Mouse (Mus musculus): Measurements from ENCODE around the gene Kdm4b. TPM values are rescaled to one million over a fixed set of nuclear protein-coding genes. Genes with fewer than 3 reads are reported as not detected.

Kdm4b gene
- total RNA-seq, 2 experiments from 2014 or later = 87.8 to 96.3 TPM

DNA sequence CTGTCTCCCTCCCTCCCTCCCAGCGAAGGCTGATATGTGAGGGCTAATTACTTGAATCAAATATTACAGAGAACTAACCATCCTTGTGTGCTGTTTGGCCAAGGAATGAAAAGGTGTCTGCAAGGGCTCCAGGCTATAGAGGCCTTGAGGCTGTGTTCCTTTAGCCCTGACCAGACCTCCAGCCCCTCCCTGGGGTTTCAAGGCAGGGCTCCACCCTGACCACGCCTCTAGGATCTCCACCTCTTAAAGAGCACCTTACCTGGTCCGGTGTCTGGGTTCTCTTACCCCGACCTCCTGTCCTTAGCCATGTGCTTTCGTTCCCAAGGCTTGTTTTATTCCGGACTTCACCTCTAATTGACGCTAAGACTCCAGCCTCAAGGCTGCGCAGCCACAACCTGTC, 83.9 kb downstream of the Kdm4b start:
- no peak for TF ChIP-seq CTCF (conservative IDR thresholded peaks at IDR 0.05)
- peak overlapping the region; percentile 87 for H3K27ac ChIP-seq
- no peak for DNase-seq (ENCODE audit: low spot score in 2 of 2)
- H3K4me3 ChIP-seq = no peak overlapping the region

DNA sequence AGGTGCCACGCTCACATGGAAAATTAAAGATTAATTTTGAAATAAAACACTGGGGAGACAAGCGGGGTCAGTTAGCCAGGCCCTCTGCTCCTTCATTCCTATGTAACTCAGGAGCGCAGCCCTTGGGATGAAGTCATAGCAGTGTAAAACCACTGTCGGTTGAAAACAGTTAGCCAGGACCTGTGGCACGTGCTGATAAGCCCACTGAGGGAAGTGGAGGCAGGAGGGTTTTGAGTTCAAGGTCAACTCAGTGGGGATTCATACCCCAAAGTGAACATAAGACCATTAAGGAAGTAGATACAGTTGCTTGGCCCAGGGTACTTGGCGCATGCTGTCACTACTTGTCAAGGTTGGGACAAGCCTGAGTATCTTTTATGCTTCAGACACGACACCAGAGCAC, 85.6 kb downstream of the Kdm4b start:
- H3K4me3 ChIP-seq = no peak overlapping the region
- no peak overlapping the region for H3K27ac ChIP-seq
- TF ChIP-seq CTCF (conservative IDR thresholded peaks at IDR 0.05) = no peak
- no peak for DNase-seq (ENCODE audit: low spot score in 2 of 2)

DNA sequence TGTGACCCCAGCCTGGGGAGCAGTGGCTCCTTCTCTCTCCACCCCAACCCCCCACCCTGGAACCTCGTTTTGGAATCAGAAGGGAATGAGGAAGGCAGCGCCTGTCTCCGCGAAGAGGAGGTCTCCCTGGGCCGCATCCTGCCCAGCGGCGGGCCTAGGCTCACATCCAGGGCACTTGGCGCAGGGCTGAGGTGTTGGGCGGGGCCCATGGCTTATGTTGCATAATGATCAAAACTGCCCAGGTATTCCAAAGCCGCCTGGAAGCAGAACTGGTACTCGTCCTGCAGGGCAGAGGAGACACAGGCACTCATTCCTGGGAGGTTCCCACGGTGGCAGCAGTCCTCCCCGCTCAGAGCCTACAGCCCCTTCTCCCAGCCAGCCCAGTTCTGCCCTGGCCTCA, 87.3 kb downstream of the Kdm4b start:
- no peak for TF ChIP-seq CTCF (conservative IDR thresholded peaks at IDR 0.05)

DNA sequence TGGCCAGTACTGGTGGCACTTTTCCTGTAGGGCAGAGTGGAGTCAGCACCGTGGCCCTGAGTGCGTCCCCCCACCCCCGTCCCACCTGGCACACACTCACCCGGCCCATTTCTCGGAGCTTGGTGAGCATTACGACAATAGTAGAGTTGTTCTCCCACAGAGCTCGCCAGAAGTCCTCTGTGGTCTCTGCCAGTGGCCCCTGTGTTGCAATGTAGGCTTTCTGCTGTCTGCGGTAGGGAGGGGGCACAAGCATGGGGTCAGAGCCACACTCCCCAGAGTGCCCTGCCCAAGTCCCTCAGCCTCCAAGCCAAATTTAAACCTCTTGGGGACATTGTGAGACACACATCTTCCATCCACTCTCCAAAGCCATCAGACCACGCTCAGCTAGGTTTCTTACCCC, 88.9 kb downstream of the Kdm4b start:
- Histone ChIP-seq H3K4me3 (no peak overlapping the region), H3K27ac (peak overlapping the region; percentile 59)
- TF ChIP-seq CTCF (conservative IDR thresholded peaks at IDR 0.05) = no peak
- no peak for DNase-seq (ENCODE audit: low spot score in 2 of 2)

More for the DNA sequence above, 87.3 kb downstream of the Kdm4b start:
- H3K4me3 ChIP-seq = no peak overlapping the region
- peak overlapping the region; percentile 61 for H3K27ac ChIP-seq
- no peak for DNase-seq (ENCODE audit: low spot score in 2 of 2)

DNA sequence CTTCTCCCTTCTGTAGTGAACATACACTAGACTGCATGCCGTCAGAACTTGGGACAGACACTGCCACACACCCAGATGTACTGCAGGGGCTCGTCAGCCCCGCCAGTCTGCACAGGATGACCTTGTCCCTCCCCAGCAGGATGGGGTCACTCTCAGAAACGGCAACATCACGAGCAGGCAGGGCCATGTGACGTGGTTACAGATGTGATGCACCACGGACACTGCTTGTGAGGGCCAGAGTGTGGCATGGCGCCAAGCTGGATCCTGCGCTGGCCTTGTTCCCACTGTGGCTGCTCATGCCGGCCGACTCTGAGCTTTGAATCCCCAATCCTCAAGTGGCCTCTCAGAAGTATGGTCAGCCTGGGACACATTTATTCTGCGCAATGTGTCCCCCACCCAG, 92.4 kb downstream of the Kdm4b start:
- H3K4me3 ChIP-seq = no peak overlapping the region
- peak overlapping the region; percentile 28; the same call in 1 of the 2 replicates for H3K27ac ChIP-seq
- no peak for DNase-seq (ENCODE audit: low spot score in 2 of 2)
- TF ChIP-seq CTCF (conservative IDR thresholded peaks at IDR 0.05) = no peak

DNA sequence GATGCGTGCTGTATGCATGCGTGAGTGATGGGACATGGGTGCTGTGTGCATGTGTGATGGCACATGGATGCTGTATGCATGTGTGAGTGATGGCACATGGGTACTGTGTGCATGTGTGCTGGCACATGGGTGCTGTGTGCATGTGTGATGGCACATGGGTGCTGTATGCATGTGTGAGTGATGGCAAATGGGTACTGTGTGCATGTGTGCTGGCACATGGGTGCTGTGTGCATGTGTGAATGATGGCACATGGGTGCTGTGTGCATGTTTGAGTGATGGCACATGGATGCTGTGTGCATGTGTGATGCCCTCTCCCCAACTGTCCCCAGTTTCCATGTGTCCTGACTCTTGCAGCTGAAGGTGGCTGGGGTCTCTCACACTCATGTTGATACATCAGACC, 94.2 kb downstream of the Kdm4b start:
- no peak overlapping the region for H3K4me3 ChIP-seq
- TF ChIP-seq CTCF (conservative IDR thresholded peaks at IDR 0.05) = no peak
- no peak overlapping the region for H3K27ac ChIP-seq
- DNase-seq (ENCODE audit: low spot score in 2 of 2) = no peak

DNA sequence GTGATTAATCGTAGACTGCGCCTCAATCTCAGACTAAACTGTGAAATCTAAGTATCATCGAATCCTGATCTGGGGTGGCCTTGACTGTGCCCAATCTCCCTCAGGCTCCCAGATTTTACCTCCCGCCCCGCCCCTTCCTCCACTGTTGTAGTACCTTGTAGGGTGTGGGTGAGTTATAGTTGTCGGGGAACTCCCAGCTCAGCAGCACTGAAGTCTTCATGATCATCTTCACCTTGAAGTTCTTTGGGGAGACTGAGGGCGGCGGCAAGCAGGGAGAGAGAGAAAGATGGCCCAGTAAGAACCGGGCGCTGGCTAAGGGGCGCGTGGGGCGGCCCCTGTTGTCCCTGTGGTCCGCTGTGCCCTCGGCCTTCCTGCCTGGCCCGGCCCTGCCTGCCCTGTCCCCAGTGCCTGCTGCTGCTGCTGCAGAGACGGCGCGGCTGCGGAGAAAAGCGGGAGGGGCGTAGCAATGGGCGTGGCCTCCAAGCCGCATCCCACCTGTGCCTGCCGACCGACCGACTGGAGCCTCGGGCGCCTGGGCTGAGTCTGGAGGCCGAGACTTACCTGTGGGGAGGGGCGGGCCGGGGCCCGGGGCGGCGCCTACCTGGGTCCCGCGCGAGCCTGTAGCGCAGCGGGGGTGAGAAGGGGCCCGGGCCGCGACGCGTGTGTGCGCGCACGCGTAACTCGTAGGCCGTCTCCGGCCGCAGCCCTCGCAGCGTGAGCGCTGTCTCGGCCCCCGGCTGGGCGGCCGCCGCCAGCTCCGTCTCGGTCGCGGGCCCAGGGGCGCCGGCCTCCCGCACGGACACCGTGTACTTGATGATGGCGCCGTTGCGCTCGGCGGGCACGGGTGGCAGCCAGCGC, 99.1 kb downstream of the Kdm4b start:
- TF ChIP-seq CTCF (conservative IDR thresholded peaks at IDR 0.05) = no peak
- no peak for DNase-seq (ENCODE audit: low spot score in 2 of 2)
- Histone ChIP-seq H3K4me3 (peak overlapping the region; percentile 43), H3K27ac (peak overlapping the region; percentile 80)

DNA sequence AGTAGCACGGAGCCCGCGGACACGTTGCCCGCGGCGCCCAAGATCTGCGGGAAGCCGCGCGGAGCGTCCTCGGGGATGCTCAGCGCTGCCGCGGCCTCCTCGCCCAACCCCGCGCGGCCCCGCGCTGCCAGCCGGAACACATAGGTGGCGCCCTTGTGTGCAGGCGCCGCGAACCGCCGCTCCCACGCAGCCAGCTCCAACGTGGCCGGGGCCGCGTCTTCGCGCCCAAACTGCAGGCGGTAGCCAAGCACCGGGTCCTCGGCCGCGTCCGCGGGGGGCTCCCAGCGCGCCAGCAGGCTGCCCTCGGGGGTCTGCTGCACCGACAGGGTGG, 99.7 kb downstream of the Kdm4b start:
- DNase-seq (ENCODE audit: low spot score in 2 of 2) = peak; percentile 50 to 85
- peak; percentile 96 for TF ChIP-seq CTCF (conservative IDR thresholded peaks at IDR 0.05)
- Histone ChIP-seq H3K27ac (peak overlapping the region; percentile 80), H3K4me3 (peak overlapping the region; percentile 43)

DNA sequence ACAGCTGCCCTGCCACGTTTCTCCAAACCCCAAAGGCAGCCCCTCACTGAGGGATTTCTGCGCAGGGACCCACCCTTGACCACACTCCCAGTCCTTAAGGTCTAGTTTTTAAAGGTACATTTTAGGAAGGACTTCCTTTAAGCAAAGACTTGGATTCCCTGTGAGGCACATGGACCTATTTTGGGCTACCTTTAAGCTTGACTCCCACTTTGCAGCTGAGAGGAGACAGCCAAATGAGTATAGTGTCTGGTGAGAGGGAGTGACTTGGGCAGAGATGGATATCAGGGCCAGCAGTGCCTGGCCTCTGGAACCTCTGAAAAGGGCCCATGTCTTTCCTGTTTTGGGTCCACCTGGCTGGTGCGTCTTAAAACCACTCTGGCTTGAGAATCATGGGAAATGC, 100.1 kb downstream of the Kdm4b start:
- H3K27ac ChIP-seq = peak overlapping the region; percentile 80
- DNase-seq (ENCODE audit: low spot score in 2 of 2) = no peak
- no peak for TF ChIP-seq CTCF (conservative IDR thresholded peaks at IDR 0.05)
- H3K4me3 ChIP-seq = peak overlapping the region; percentile 43

DNA sequence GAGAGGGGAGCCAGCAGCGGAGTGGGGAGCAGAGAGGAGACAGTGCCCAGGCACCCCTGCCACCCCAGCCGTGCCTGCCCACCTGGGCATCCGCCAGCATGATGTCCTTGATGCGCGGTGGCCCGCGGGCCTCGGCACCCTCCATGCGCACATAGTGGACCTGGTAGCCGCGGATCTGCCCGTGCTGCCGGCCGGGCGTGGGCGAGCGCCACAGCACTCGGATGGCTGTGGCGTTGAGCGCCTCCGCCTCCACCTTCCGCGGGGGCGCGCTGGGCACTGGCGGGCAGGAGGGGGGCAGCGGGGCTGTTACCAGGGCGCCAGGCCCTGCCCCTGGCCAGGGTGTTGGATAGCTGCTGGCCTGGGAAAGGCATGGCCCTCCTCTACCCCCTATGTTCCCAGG, 102.0 kb downstream of the Kdm4b start:
- peak overlapping the region; percentile 80; the same call in 1 of the 2 replicates for H3K27ac ChIP-seq

DNA sequence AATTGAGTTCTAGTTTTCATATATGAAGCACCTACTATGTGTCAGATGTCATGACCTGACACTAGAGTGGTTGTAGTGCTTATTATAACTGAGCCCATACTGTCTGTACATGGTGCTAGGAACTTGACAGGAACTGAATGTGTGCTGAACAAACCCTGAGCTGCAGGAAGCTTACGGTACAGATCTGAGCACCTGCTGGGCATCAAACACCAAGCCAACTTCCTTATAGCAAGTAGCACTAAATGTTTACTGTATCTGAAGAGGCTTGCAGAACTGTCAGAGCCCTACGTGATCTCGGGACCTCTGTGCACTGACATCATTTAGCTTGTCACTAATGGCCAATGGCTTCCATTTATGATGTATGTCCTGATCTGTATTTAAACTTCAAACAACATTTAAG, 105.7 kb downstream of the Kdm4b start:
- Histone ChIP-seq H3K27ac (no peak overlapping the region), H3K4me3 (no peak overlapping the region)
- TF ChIP-seq CTCF (conservative IDR thresholded peaks at IDR 0.05) = no peak
- no peak for DNase-seq (ENCODE audit: low spot score in 2 of 2)

More for the DNA sequence above, 102.0 kb downstream of the Kdm4b start:
- no peak overlapping the region for H3K4me3 ChIP-seq
- DNase-seq (ENCODE audit: low spot score in 2 of 2) = no peak
- TF ChIP-seq CTCF (conservative IDR thresholded peaks at IDR 0.05) = no peak

DNA sequence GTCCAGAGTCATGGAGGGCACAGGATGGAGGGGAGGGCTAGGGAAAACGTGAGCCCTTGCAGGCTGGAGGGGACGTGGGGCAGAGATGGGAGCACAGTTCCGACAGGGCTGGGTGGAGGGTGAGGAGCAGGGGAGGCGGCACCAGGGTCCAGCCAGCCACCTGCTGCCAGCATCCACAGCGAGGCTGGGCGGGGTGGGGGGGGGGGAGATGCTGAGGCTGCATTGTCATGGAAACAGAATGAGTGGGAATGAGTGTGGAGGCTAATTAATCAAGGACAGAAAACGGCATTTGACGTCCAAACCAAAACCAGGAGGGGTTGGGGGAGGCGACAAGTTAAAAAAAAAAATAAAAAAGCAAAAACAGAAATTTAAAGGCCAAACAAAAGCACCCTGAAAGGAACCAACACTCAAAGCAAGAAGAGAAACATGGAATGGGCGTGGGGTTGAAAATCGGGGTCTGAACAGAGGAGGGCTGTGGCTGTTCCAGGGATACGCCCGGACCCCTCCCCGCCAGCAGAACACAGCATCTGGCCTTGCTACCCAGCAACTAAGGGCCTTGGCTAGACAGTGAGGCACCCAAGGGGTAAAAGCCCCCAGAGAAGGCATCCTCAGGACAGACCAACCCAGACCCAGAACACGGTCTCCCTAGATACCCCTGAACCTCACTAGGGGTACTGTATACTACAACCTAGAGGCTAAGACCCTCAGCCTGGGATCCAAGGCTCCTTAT, 114.0 kb downstream of the Kdm4b start:
- H3K4me3 ChIP-seq = peak overlapping the region; percentile 24
- no peak for DNase-seq (ENCODE audit: low spot score in 2 of 2)
- H3K27ac ChIP-seq = peak overlapping the region; percentile 90
- no peak for TF ChIP-seq CTCF (conservative IDR thresholded peaks at IDR 0.05)

DNA sequence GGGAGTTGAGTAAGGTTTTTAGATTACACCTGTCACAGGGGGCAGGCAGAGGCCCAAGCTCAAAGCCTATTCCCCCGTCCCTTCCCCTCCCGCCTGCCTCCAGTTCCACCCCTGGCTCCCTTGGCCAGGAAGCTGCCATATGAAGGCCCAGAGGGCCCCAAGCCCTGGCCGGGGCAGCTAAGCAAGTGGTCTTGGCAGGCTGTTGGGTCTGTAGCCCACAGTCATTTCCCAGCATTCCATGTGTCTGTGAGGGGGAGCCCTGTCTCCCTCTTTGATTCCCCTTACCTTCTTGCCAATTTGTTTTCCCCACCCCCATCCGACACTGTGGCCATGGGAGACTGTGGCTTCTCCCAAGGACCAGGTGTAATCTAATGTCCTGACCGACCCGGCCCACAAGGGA, 116.5 kb downstream of the Kdm4b start:
- TF ChIP-seq CTCF (conservative IDR thresholded peaks at IDR 0.05) = no peak
- no peak for DNase-seq (ENCODE audit: low spot score in 2 of 2)
- H3K27ac ChIP-seq = peak overlapping the region; percentile 79
- no peak overlapping the region for H3K4me3 ChIP-seq

Data from layer of hippocampus, adult 2 months (tissue).